Mouse (Mus musculus) erythroblast, embryonic 14.5 days (primary cell): ENCODE results near the gene Dazap2.

Experiments used
- GATA1 ChIP-seq: IDR thresholded peaks from 2 replicates; pipeline ENCODE4 v1.6.1; 2012; ENCODE audit warnings: low read length, inconsistent platforms, mixed read lengths
- TAL1 ChIP-seq: IDR thresholded peaks from 3 replicates; pipeline ENCODE4 v1.6.1; 2012; ENCODE audit warnings: low read length, inconsistent platforms, mixed read lengths

DNA sequence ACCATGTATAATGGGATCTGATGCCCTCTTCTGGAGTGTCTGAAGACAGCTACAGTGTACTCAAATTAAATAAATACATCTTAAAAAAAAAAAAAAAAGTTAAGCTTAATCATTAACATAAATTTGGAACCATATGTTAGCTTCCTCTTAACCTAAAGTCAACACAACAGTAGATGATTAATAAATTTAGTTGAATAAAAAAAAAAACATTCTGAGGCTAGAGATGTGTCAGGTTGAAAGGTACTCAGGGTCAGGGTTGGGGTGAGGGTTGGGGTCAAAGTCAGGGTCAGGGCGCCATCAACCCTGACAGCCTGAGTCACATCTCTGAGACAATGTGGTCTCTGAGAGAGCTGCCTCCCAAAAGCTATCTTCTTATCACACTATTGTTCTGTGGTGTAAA lies 39.1 kb downstream of the Dazap2 start:
- TF ChIP-seq GATA1: no peak
- TF ChIP-seq TAL1: no peak
